Mouse (Mus musculus): Measurements from ENCODE around the gene Zfp870. TPM values are rescaled to one million over a fixed set of nuclear protein-coding genes. Genes with fewer than 3 reads are reported as not detected.

Zfp870 gene
- total and polyA plus RNA-seq, 3 experiments: 0.25 TPM; not detected in 2

DNA sequence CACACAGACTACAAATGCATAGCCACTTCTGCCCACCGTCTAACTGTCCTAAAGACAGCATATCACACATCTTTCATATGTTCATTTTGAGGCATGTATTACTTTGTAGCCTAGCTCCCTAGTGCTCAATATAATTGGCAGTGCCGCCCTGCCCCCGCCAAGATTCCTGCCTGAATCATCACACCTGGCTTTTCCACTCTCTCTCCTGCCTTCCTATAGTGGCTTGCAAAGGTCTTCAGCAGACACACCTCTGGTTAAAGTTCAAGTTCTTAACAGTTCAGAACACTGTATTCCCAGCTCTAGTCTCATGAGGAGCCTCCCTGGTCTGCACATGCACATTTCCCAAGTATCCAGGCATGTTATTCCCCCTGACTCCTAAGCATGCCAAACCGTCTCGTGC lies 36.4 kb upstream of the Zfp870 start:
- H3K9me3 ChIP-seq (replicated peaks; ENCODE audit: insufficient read depth, low read length): no peaks in the 10 kb centered on the region
- no peak overlapping the region for H3K4me3 ChIP-seq (ENCODE audit: control insufficient read depth in 1 of 2, insufficient read depth in 1 of 2, low read depth in 2 of 2, low read length in 2 of 2)
- no peak overlapping the region for H3K27ac ChIP-seq (ENCODE audit: control insufficient read depth, low read depth, low read length)
- H3K36me3 ChIP-seq (ENCODE audit: control insufficient read depth in 1 of 2, insufficient read depth in 2 of 2, low read length in 2 of 2): no peaks in the 10 kb centered on the region
- H3K9ac ChIP-seq (ENCODE audit: control insufficient read depth, low read depth, low read length, poor library complexity, severe bottlenecking): no peak overlapping the region
- TF ChIP-seq HCFC1 (IDR thresholded peaks at IDR 0.05; ENCODE audit: low read depth, low read length) (no peak), POLR2AphosphoS5 (IDR thresholded peaks at IDR 0.05; ENCODE audit: borderline replicate concordance, low read depth, low read length) (no peak), MYB (IDR thresholded peaks at IDR 0.05; ENCODE audit: low read depth, low read length) (no peak), SMC3 (IDR thresholded peaks at IDR 0.05; ENCODE audit: low read depth, low read length) (no peak), MXI1 (IDR thresholded peaks at IDR 0.05; ENCODE audit: low read depth, low read length) (no peak), POLR2A (IDR thresholded peaks at IDR 0.05; ENCODE audit: control insufficient read depth in 1 of 2, insufficient read depth in 1 of 2, low read depth in 1 of 2, low read length in 2 of 2, poor library complexity in 1 of 2) (no peak)
- no peaks in the 10 kb centered on the region for H3K27me3 ChIP-seq (ENCODE audit: control insufficient read depth in 1 of 2, insufficient read depth in 2 of 2, low read length in 2 of 2)
- no peaks in the 10 kb centered on the region for H3K79me2 ChIP-seq (ENCODE audit: control insufficient read depth, insufficient read depth, low read length, poor library complexity)
- no peak for DNase-seq (ENCODE audit: low read depth, low spot score)
- no peaks in the 10 kb centered on the region for H3K4me1 ChIP-seq (ENCODE audit: control insufficient read depth in 1 of 2, insufficient read depth in 2 of 2, low read length in 2 of 2)

DNA sequence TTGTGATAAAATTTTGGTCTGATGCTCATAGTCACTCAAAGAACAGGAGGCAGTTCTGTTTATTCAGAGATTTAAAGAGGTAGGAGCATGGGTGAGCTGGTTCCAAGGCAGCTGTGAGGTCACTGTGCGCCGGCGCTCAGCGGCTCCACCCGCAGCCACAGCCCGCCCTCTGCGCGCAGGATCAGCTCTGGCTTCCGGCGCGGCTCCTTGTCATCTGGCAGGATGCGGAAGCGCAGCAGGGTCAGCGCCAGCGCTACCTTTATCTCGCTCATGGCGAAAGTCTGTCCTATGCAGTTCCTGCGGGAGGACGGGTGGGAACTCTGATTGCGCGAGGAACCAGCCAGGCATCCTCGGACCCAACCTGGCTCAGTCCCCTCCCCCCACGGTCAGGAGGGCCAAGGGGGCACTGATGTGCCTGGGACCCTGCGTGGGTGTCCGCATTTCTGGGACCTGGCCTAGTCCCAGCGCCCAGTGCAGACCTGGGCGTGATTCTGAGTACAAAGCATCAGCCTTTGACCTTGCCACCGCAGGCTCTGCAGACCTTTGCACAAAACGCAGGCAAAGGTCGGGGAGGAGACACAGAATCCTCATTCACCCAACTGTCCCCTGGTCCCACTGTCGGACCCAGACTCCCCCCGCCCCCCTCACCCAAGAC lies 33.3 kb upstream of the Zfp870 start:
- Histone ChIP-seq H3K4me1 (ENCODE audit: control insufficient read depth in 1 of 2, insufficient read depth in 2 of 2, low read length in 2 of 2) (no peaks in the 10 kb centered on the region), H3K36me3 (ENCODE audit: control insufficient read depth in 1 of 2, insufficient read depth in 2 of 2, low read length in 2 of 2) (no peaks in the 10 kb centered on the region), H3K79me2 (ENCODE audit: control insufficient read depth, insufficient read depth, low read length, poor library complexity) (no peaks in the 10 kb centered on the region), H3K9me3 (replicated peaks; ENCODE audit: insufficient read depth, low read length) (no peaks in the 10 kb centered on the region), H3K27ac (ENCODE audit: control insufficient read depth, low read depth, low read length) (no peak overlapping the region), H3K27me3 (ENCODE audit: control insufficient read depth in 1 of 2, insufficient read depth in 2 of 2, low read length in 2 of 2) (no peaks in the 10 kb centered on the region), H3K9ac (ENCODE audit: control insufficient read depth, low read depth, low read length, poor library complexity, severe bottlenecking) (no peak overlapping the region), H3K4me3 (ENCODE audit: control insufficient read depth in 1 of 2, insufficient read depth in 1 of 2, low read depth in 2 of 2, low read length in 2 of 2) (no peak overlapping the region)
- no peak for TF ChIP-seq RAD21 (IDR thresholded peaks at IDR 0.05; ENCODE audit: low read depth, low read length)
- no peak for TF ChIP-seq GATA1 (IDR thresholded peaks at IDR 0.05; ENCODE audit: low read depth, low read length)
- TF ChIP-seq SIN3A (IDR thresholded peaks at IDR 0.05; ENCODE audit: low read length): no peak
- TF ChIP-seq CTCF (IDR thresholded peaks at IDR 0.05 in 2 of 3, conservative IDR thresholded peaks at IDR 0.05 in 1 of 3; ENCODE audit: control insufficient read depth in 1 of 3, insufficient read depth in 1 of 3, low read depth in 2 of 3, low read length in 3 of 3, poor library complexity in 1 of 3, severe bottlenecking in 1 of 3): no peak
- no peak for TF ChIP-seq ZKSCAN1 (IDR thresholded peaks at IDR 0.05; ENCODE audit: low read depth, low read length)
- TF ChIP-seq MXI1 (IDR thresholded peaks at IDR 0.05; ENCODE audit: low read depth, low read length): no peak
- TF ChIP-seq JUND (IDR thresholded peaks at IDR 0.05; ENCODE audit: low read depth, low read length): no peak
- TF ChIP-seq NRF1 (IDR thresholded peaks at IDR 0.05; ENCODE audit: insufficient read depth, low read depth, low read length, poor library complexity, severe bottlenecking): no peak
- DNase-seq (ENCODE audit: low read depth, low spot score): no peak

DNA sequence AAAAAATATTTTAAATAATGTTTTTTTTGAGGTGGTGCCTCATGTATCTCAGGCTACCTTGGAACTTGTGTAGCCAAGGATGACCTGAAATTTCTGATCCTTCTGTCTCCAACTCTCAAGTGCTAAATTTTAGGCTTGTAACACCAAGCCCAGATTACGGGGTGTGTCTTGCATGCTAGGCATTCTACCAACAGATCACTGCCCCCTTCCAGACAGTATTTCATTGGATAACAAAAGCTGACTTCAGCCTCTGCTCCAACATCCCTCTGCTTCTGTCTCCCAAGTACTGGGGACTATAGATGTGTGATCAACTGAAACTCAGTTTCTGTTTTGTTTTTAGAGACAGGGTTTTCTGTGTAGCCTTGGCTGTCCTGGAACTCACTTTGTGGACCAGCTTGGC lies 32.2 kb upstream of the Zfp870 start:
- Histone ChIP-seq H3K27me3 (ENCODE audit: control insufficient read depth in 1 of 2, insufficient read depth in 2 of 2, low read length in 2 of 2) (no peaks in the 10 kb centered on the region), H3K9ac (ENCODE audit: control insufficient read depth, low read depth, low read length, poor library complexity, severe bottlenecking) (no peak overlapping the region), H3K36me3 (ENCODE audit: control insufficient read depth in 1 of 2, insufficient read depth in 2 of 2, low read length in 2 of 2) (no peaks in the 10 kb centered on the region), H3K9me3 (replicated peaks; ENCODE audit: insufficient read depth, low read length) (no peaks in the 10 kb centered on the region), H3K4me1 (ENCODE audit: control insufficient read depth in 1 of 2, insufficient read depth in 2 of 2, low read length in 2 of 2) (0 out of 4 replicates have a peak, but pooled peaks cover 0 to 3% of the 10 kb centered on the region in 2 experiments), H3K79me2 (ENCODE audit: control insufficient read depth, insufficient read depth, low read length, poor library complexity) (no peaks in the 10 kb centered on the region), H3K4me3 (ENCODE audit: control insufficient read depth in 1 of 2, insufficient read depth in 1 of 2, low read depth in 2 of 2, low read length in 2 of 2) (no peak overlapping the region), H3K27ac (ENCODE audit: control insufficient read depth, low read depth, low read length) (no peak overlapping the region)
- TF ChIP-seq MYC (IDR thresholded peaks at IDR 0.05; ENCODE audit: low read depth, low read length) (no peak), POLR2A (IDR thresholded peaks at IDR 0.05; ENCODE audit: control insufficient read depth in 1 of 2, insufficient read depth in 1 of 2, low read depth in 1 of 2, low read length in 2 of 2, poor library complexity in 1 of 2) (no peak), MAX (IDR thresholded peaks at IDR 0.05; ENCODE audit: low read length) (no peak), USF2 (IDR thresholded peaks at IDR 0.05; ENCODE audit: borderline replicate concordance in 1 of 2, insufficient read depth in 1 of 2, low read depth in 1 of 2, low read length in 2 of 2) (no peak), USF1 (IDR thresholded peaks at IDR 0.05; ENCODE audit: low read depth, low read length) (no peak), CTCF (IDR thresholded peaks at IDR 0.05 in 2 of 3, conservative IDR thresholded peaks at IDR 0.05 in 1 of 3; ENCODE audit: control insufficient read depth in 1 of 3, insufficient read depth in 1 of 3, low read depth in 2 of 3, low read length in 3 of 3, poor library complexity in 1 of 3, severe bottlenecking in 1 of 3) (no peak), RCOR1 (IDR thresholded peaks at IDR 0.05; ENCODE audit: low read depth, low read length) (no peak), GABPA (IDR thresholded peaks at IDR 0.05; ENCODE audit: low read depth, low read length) (no peak), MAFK (IDR thresholded peaks at IDR 0.05; ENCODE audit: borderline replicate concordance, low read depth, low read length) (no peak), ZC3H11A (IDR thresholded peaks at IDR 0.05; ENCODE audit: low read depth, low read length) (no peak), ZNF384 (IDR thresholded peaks at IDR 0.05; ENCODE audit: low read depth, low read length) (no peak)
- DNase-seq (ENCODE audit: low read depth, low spot score): no peak
